Mouse (Mus musculus) heart, adult 2 months (tissue): ENCODE measurements at regions not wholly inside any gene's neighbourhood (a gene's known extent, or its start where the extent isn't known, plus 50 kb on each side); places are given as distances from the start of the nearest gene placed in this dataset.

Experiments
- CTCF ChIP-seq: fragments of 200-600 bp; IDR thresholded peaks from 2 replicates; pipeline ENCODE4 v1.8.1; 2022; ENCODE audit warnings: antibody characterized with exemption, mild to moderate bottlenecking, moderate library complexity
- POLR2A ChIP-seq: fragments of 200-500 bp; IDR thresholded peaks from 2 replicates; pipeline ENCODE4 v1.6.1; 2011; ENCODE audit warnings: mild to moderate bottlenecking, low read depth, low read length, control low read depth; ENCODE audit not compliant: insufficient read depth

- no peak for TF ChIP-seq CTCF
- no peak for TF ChIP-seq POLR2A
These were observed 105.8 kb upstream of the B3gat2 start for GRCm38 (mm10) chr1:23655768-23656167.
